Mouse (Mus musculus): ENCODE results near the gene Gm2022.
"Not testable (repeated sequence)": the region's sequence is repeated elsewhere in the genome, so short reads cannot be mapped to it uniquely, and the experiment has no call there.

Gene Gm2022

DNA sequence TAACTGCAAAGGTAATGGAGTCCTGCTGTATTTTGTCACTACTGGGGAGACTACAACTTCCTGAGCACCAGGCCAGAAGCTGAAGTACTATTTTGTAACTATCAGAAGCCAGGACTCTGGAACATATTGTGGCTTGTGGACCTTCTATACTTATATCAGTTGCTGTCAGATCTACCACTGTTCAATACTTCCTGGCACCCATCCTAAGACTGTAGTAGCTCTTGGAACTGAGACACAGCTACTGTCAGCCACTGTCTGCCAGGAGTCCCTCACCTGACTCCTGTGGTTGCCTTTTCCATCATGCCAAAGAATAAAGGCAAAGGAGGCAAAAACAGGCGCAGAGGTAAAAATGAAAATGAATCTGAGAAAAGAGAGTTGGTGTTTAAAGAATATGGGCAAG, at the start of gene Gm2022:
TSS of gene Gm2022 (plus strand) at position 301 of the 400 bp plus-strand sequence.
- DNase-seq (ENCODE audit: low read depth, low spot score): not testable (repeated sequence)

DNA sequence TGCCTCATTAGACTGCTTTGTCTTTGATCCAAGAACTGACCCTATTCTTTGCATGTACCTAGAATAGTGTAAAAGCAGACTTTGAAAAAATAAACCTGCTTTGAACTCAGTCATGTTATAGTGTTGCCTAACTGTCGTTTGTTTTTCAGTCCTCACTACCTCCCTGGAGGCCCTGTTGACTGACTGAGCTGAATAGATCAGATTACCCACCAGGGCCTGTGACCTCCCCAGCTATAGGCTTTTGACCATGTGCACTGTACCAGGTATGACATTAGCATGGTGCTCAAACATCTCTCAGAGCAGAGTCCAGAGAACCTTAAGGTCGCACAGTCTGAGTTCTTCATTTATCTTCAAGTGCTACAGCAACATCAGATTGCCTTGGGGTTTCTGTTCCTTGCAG, 44.5 kb upstream of the Gm2022 start:
- DNase-seq (ENCODE audit: low read depth, low spot score): not testable (repeated sequence)

DNA sequence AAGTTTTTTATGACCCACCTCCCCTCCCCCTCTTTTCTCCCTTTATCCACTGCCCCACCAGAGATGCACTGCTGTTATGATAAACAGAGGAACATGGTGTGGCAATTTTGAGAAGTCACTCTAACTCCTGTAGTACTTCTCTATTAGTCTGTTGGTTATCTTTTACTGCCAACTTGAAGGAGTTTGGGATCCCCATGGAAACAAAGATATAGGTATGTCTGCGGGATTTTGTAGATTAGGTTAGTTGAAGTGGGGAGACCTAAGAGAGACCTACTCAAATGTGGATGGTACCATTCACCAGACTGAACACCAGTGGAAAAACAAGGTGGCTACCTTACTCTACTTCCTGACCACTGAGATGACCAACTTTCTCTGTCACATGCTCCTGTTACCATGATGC, 39.1 kb upstream of the Gm2022 start:
- not testable (repeated sequence) for DNase-seq (ENCODE audit: low read depth, low spot score)

DNA sequence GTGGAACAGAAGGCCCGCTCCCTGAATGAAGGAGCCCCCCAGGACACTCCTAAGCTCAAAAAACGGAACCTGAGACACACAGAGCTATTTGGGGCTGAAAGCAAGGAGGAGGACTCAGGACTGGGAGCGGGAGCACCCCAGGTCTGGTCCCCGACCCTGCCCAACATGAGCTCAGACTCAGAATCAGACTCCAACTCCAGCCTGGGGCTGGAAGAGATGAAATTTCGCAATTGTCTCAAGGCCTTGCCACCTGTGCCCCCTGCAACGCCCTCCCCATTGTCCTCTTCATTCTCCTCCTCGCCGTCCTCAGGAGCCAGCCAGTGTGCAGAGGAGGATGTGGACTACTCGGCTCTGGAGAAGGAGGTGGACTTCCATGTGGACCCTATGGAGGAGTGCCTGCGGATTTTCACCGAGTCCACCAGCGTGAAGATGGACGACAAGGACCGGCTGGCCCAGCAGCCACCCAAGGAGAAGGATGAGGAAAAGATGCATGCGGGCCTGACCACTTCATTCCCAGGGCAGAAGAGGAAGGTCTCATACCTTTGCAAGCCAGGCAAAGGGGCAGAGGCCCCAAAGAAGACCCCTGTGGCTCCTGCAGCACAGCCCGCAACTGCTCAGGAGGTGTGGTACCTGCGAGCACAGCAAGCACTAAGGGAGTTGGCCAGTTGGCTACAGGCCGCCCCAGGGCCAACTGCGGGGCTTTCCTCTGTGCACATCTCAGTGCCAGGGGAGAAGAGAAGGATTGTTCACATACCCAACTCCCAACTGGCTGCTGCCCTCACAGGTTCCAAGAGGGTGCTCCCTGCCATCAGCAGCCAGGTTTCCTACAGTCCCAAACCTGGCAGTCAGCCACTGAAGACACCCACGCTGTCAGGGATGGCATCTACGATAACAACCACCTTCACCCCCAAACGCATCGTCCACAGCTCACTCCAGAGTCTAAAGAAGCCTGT, 33.2 kb upstream of the Gm2022 start:
- DNase-seq (ENCODE audit: low read depth, low spot score): not testable (repeated sequence)

DNA sequence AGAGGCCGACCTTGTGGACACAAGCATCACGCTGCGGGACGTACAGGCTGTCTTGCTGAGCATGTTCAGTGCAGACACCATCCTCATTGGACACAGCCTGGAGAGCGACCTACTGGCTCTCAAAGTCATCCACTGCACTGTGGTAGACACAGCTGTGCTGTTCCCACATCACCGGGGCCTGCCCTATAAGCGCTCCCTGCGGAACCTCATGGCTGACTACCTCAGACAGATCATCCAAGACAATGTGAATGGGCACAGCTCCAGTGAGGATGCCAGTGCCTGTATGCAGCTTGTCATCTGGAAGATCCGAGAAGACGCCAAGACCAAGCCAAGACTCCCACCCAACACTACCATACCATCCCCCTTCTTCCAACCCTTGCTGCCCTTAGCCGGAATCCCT, 31.5 kb upstream of the Gm2022 start:
- not testable (repeated sequence) for DNase-seq (ENCODE audit: low read depth, low spot score)

DNA sequence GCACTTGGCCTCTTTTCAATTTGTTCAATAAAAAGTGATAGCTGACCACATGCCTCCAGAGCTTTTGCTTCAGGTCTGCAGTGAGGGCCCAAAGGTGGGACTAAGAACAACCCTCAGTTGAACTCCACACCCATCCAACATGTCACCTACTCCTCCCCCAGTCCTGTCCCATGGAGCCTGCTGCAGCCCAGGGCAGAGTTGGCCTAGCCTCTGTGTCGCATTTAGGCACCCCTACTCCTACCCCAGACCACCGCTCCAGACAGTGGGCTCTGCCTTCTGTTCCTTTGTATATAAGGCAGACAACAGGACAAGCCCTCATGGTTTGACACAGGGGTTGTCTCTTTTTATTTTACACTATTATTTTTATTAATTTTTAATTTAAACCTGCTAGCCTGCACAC, 31.1 kb upstream of the Gm2022 start:
- DNase-seq (ENCODE audit: low read depth, low spot score): not testable (repeated sequence)

DNA sequence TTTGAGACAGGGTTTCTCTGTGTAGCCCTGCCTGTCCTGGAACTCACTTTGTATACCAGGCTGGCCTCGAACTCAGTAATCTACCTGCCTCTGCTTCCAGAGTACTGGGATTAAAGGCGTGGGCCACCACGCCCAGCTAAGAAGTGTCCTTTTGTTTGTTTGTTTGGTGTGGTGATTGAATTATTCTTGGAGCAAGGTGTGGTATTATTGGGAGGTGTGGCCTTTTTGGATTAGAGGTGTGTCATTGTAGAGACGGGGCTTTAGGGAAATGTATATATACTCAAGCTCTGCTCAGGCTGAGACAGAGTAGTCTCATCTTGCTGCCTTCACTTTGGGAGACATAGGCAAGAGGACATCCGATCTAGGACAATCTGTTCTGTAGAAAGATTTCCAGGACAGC, 21.4 kb upstream of the Gm2022 start, which contains the start of gene Gm2016:
TSS of gene Gm2016 (plus strand) at position 301 of the 400 bp plus-strand sequence.
- DNase-seq (ENCODE audit: low read depth, low spot score): not testable (repeated sequence)

DNA sequence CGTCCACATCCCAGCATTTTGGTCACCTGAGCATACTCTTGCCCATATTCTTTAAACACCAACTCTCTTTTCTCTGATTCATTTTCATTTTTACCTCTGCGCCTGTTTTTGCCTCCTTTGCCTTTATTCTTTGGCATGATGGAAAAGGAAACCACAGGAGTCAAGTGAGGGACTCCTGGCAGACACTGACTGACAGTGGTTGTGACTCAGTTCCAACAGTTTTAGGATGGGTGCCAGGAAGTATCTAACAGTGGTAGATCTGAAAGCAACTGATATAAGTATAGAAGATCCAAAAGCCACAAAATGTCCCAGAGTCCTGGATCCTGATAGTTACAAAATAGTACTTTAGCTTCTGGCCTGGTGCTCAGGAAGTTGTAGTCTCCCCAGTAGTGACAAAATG, 24.6 kb downstream of the Gm2022 start, which contains the start of gene Gm2035:
TSS of gene Gm2035 (minus strand) at position 137 of the 400 bp plus-strand sequence.
- peak; percentile 0 for DNase-seq (ENCODE audit: low read depth, low spot score)
